Mouse (Mus musculus) layer of hippocampus, adult 8-10 months (tissue): ENCODE data around the gene Pja2. TPM values are rescaled to one million over a fixed set of nuclear protein-coding genes. Genes with fewer than 3 reads are reported as not detected.
"Not testable (repeated sequence)": the region's sequence is repeated elsewhere in the genome, so short reads cannot be mapped to it uniquely, and the experiment has no call there.

Source experiments
- DNase-seq, 2 experiments: peaks; one replicate each; pipeline ENCODE4 v3.0.0; 2022; ENCODE audit warnings: low spot score in 2 of 2
- microRNA-seq, 2 experiments: library from miRNA; unstranded; fragments of <30 nt; microRNA quantifications; one replicate each; pipeline ENCODE4 v1.2.0; 2022
- total RNA-seq, 4 experiments: library from RNA; stranded (reverse); gene quantifications; 2 replicates each; pipeline ENCODE4 v1.2.4; 2022

The Pja2 gene
- total RNA-seq, 4 experiments from 2014 or later = 410 to 478 (median 439) TPM

DNA sequence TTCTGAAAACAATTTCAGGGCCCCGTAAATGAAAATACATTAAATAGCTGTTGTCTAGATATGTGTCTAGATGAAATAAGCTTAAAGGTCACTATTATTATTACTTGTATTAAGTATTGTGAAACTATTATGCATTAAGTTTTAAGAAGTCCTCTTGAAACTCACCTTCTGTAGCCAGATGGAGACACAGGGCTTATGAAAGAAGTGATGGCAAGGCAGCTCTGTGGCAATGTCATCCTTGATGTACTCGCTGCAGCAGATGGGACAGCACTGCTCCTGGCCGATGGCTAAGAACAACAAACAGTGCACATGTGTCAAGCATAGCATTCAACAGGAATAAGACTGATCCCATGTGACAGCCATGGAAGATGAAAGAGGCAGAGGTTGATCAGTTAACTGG lies 44.9 kb downstream of the Pja2 start:
- DNase-seq = no peak

DNA sequence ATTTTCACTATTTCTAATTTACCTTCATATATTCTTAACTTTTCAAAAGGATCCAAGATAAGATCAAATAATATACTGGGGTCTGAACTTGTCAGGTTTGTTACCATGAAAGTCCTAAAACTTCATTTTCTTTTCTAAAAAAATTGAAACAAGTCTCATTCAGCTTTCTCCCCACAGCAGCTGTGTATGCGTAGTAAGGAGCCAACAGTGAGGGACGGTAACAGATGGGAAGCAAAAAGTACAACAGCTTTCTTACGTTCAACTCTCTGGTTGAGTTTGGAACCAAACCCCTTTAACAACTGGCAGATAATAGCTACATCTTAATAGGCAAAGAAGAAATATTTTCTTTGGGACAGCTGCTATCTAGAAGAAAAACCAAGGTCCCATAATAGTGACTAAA lies 50.3 kb downstream of the Pja2 start:
- DNase-seq = not testable (repeated sequence)

GRCm38 (mm10) chr17:64277649-64278212 lies 54.0 kb downstream of the Pja2 start:
- no peak for DNase-seq

GRCm38 (mm10) chr17:64276666-64277065 lies 55.0 kb downstream of the Pja2 start:
- no peak for DNase-seq

DNA sequence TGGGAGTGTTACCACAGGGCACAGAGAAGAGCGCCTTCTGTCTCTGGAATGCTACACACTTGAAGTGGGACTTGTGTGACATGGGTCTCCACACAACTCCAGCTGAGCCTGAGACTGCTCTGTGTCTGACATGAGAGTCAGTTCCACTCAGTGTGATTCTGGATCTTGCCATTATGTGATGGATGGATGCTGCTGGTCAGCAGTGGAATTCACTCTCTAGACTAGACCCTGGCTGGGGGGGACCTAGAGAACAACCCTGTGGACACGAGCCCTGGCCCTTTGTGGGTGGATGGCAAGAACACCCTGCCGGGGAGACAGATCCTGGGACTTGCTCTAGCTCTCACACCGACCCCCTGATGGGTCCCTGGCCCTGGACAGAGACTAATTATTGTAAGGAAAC lies 56.5 kb downstream of the Pja2 start:
- DNase-seq = no peak

- DNase-seq = no peak
Observed at GRCm38 (mm10) chr17:64274341-64275105, 57.2 kb downstream of the Pja2 start.

GRCm38 (mm10) chr17:64260571-64260970 lies 71.1 kb downstream of the Pja2 start:
- no peak for DNase-seq

GRCm38 (mm10) chr17:64248246-64248645 lies 83.5 kb downstream of the Pja2 start:
- no peak for DNase-seq

DNA sequence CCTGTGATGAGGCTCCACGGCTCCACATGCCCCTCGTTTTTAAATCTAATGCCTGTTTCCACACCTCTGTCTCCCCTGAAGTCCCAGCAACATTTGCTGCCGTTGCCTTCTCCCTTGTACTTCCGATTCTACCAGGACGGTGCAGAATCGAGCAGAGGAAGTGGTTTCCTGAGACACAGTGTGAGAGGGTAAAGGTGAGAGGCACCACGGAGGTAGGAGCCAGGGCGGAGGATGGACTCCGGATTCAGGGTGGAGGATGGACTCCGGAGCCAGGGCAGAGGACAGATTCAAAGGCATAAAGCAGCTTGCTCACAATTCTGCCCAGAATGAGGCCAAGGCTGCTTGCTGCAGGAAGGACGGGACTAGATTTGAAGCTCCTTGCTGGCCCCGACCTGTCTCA lies 88.8 kb downstream of the Pja2 start:
- DNase-seq = no peak

GRCm38 (mm10) chr17:64242310-64242859 lies 89.3 kb downstream of the Pja2 start:
- DNase-seq = no peak

DNA sequence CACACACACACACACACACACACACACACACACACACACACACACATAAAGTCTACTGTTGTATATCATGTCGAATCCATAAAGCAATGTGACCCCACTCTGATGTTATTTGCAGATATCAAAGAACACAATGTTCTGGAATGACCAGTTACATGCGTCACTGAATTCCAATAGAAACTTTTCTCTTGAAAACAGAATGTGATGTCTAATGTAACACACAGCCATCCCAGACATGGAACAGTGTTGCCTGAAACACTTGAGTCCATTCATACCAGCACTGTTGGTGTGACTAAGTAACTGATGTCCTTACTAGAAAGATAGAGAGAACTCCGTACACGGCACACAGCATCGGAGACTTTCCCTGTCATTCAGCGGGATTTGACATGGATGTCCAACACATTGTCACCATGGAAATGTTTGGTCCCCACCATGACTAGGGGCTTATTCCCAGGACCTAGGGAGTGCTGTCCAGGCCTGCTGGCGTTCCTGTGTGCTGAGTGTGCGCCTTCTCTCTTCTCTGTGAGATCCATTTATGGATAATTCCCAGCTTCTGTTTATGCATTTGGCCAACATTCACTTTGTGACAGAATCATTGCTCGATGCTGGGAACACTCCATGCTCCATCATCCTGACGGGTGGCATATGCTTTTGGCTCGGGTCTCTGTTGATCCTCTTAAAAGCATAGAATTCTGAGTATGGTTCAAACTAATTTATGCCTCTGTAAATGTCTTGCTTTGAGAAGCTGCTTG lies 90.0 kb downstream of the Pja2 start:
- peak in 1 of 2 experiments; percentile 16 for DNase-seq

DNA sequence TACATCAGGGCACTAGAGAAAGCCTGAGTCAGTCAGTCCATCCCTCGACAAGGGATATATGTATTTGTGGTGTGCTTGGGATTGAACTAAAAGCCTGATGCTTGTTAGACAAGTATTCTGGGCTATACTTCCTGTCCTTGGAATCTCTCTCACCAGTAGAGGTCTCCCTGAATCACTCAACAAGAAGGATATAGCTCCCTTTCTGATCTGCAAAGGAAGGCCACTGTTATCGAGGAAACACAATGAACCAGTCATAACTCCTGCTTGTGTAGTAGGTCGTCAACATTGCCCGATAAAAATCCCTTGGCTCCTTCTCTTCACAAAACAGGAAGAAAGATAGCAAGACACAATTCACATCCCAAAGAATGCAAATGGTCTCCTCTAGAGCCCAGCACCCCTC lies 99.6 kb downstream of the Pja2 start:
- DNase-seq = no peak

DNA sequence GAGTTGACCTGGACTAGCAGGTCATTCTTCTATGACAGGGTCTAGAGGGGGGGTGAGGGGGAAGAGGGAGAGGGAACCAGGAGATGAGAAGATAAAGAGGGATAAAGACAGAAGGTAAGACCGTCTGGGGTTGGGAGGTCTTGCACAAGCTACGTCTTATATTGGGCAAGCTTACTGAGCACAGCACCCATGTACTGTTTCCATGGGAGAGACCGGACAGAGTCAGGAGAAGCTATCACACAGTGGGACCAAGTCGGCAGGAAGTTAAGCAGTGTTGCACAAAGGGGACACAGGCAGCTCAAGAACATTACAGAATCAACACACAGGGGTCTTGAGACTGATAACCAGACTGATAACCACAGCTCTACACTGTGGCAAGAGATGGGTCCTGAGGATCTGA lies 100.1 kb downstream of the Pja2 start:
- not testable (repeated sequence) for DNase-seq

- DNase-seq = no peak
Observed at GRCm38 (mm10) chr17:64231172-64231571, 100.5 kb downstream of the Pja2 start.

Small RNA genes within 50 kb of the gene (microRNA-seq; reads per million reads assigned to microRNA genes)
- 0 reads per million in 2 experiments for gene Gm24194
